Mouse (Mus musculus): ENCODE measurements around the gene Tec. TPM values are rescaled to one million over a fixed set of nuclear protein-coding genes. Genes with fewer than 3 reads are reported as not detected.

Tec gene
- polyA plus RNA-seq, 1 experiment from 2014 or later: 11.9 TPM

DNA sequence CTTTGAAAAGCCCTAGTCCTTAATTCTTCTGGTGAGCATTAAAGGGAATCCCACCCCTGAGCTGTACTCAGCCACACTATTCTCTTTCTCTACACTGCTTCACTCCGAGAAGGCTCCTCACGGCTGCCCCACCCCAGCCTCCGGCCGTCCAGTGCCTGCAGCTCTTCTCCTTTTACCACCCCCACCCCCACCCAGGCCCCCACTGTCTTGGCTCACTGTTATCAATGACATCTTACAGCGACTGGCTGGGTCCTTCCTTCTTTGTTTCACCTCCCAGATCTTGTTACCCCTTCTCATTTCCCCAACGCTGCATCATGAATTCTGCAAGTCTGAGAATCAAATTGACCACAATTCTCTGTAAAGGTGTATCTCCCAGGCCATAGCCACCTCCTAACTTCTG is 29.7 kb upstream of the Tec start:
- no peak overlapping the region for H3K4me3 ChIP-seq (ENCODE audit: low read depth, low read length)
- 37% methylated on average over 6 of the region's 6 CpGs for WGBS (ENCODE audit: insufficient replicate concordance)
- no peaks in the 10 kb centered on the region for H3K36me3 ChIP-seq (ENCODE audit: control insufficient read depth, insufficient read depth, low read length)
- H3K9ac ChIP-seq (ENCODE audit: low read depth, low read length): no peak overlapping the region
- no peak overlapping the region for H3K27ac ChIP-seq (ENCODE audit: low read depth, low read length)
- no peaks in the 10 kb centered on the region for H3K9me3 ChIP-seq (replicated peaks; ENCODE audit: control insufficient read depth, low read length)
- peaks cover 13% of the 10 kb centered on the region; the same call in 1 of the 2 replicates for H3K4me1 ChIP-seq (ENCODE audit: control insufficient read depth, insufficient read depth, low read length)
- ATAC-seq (replicated peaks; ENCODE audit: insufficient number of reproducible peaks, low FRiP score, low TSS enrichment): no peak
- H3K27me3 ChIP-seq (ENCODE audit: control insufficient read depth, insufficient read depth, low read length): no peaks in the 10 kb centered on the region
- H3K4me2 ChIP-seq: no peak overlapping the region

DNA sequence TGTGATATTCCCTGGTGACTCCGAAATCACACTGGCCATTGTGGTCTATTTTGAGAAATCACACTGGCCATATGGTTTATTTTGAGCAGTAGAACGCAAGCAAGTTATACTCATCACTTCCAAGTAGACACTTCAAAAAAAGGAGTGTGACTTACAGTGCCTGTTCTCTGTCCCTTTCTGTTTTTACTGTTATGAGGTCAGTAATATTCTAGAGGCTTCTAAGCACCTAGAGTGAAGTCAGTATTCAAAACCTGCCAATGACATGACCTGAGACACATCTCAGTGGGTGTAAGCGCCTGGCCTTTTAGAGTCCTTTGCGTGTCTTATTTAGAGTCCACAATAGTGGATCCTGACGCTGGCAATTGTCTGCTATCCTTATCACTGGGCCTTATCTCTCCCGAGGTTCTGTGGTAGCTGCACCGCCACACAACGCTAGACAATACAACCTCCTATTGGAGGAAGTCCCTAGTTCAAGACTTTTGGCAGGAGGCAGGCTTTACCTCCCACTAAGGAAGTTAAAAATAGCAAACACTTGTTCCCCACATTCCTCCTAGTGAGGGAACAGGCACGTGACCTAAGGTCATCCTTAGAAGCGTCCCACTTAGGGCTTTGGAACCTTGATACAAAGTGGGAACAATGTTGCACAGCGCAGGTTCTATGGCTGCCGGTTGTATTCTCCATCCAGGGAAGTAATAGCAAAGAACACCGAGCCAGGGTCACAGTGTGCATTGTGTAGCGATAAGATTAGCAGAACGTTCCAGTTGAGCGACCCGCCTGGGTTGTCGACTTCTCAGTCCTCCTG is 28.4 kb upstream of the Tec start:
- H3K27ac ChIP-seq (ENCODE audit: low read depth, low read length): peak overlapping the region; percentile 69
- no peak overlapping the region for H3K4me3 ChIP-seq (ENCODE audit: low read depth, low read length)
- no peak overlapping the region for H3K9ac ChIP-seq (ENCODE audit: low read depth, low read length)
- H3K4me2 ChIP-seq: no peak overlapping the region
- no peaks in the 10 kb centered on the region for H3K36me3 ChIP-seq (ENCODE audit: control insufficient read depth, insufficient read depth, low read length)
- peaks cover 13% of the 10 kb centered on the region; the same call in 1 of the 2 replicates for H3K4me1 ChIP-seq (ENCODE audit: control insufficient read depth, insufficient read depth, low read length)
- H3K27me3 ChIP-seq (ENCODE audit: control insufficient read depth, insufficient read depth, low read length): no peaks in the 10 kb centered on the region
- WGBS (ENCODE audit: insufficient replicate concordance): 26% methylated on average over 18 of the region's 18 CpGs
- ATAC-seq (replicated peaks; ENCODE audit: insufficient number of reproducible peaks, low FRiP score, low TSS enrichment): peak; percentile 50; the same call in 1 of the 2 replicates
- no peaks in the 10 kb centered on the region for H3K9me3 ChIP-seq (replicated peaks; ENCODE audit: control insufficient read depth, low read length)

DNA sequence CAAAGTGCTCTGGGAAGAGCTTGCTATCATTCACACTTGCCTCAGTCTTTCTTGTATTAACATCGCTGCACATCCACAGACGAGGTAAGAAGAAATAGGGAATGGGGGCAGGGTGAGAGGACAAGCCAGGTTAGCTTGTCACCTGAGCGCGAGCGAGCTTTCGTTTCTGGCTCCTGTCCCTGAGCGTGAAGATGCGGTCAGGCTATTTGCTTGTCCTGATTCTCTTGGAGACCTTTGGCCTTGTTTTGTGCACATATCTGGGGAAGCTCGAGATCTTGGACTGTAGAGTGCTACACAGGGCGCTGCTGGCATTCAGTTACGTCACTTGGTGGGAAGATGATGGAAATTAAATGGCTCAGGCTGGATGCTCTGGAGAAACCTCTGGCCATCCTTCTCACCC is 27.0 kb upstream of the Tec start:
- Histone ChIP-seq H3K36me3 (ENCODE audit: control insufficient read depth, insufficient read depth, low read length) (no peaks in the 10 kb centered on the region), H3K4me1 (ENCODE audit: control insufficient read depth, insufficient read depth, low read length) (peaks cover 13% of the 10 kb centered on the region; the same call in 1 of the 2 replicates), H3K4me2 (no peak overlapping the region), H3K27me3 (ENCODE audit: control insufficient read depth, insufficient read depth, low read length) (no peaks in the 10 kb centered on the region), H3K9ac (ENCODE audit: low read depth, low read length) (no peak overlapping the region), H3K4me3 (ENCODE audit: low read depth, low read length) (no peak overlapping the region), H3K9me3 (replicated peaks; ENCODE audit: control insufficient read depth, low read length) (no peaks in the 10 kb centered on the region), H3K27ac (ENCODE audit: low read depth, low read length) (no peak overlapping the region)
- no peak for ATAC-seq (replicated peaks; ENCODE audit: insufficient number of reproducible peaks, low FRiP score, low TSS enrichment)
- 91% methylated on average over 11 of the region's 11 CpGs for WGBS (ENCODE audit: insufficient replicate concordance)

DNA sequence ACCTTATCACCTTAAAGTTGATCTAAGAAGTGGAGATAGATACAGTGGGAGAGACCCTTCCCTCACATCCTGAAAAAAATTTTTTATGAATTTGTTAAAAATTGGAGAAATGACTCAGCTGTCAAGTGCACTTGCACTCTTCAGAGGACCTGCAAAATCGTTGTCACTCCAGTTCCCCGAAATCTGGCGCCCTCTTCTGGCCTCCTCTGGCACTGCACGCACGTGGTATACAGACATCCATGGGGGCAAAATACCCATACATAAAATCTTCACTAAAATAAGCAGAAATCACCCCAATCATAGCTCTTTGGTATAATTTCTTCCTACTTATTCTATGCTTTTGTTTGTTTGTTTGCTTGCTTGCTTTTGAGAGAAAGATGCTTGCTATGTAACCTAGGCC is 25.7 kb upstream of the Tec start:
- Histone ChIP-seq H3K4me1 (ENCODE audit: control insufficient read depth, insufficient read depth, low read length) (peaks cover 13% of the 10 kb centered on the region; the same call in 1 of the 2 replicates), H3K36me3 (ENCODE audit: control insufficient read depth, insufficient read depth, low read length) (no peaks in the 10 kb centered on the region), H3K4me3 (ENCODE audit: low read depth, low read length) (no peak overlapping the region), H3K27ac (ENCODE audit: low read depth, low read length) (no peak overlapping the region), H3K9me3 (replicated peaks; ENCODE audit: control insufficient read depth, low read length) (no peaks in the 10 kb centered on the region), H3K4me2 (no peak overlapping the region), H3K27me3 (ENCODE audit: control insufficient read depth, insufficient read depth, low read length) (no peaks in the 10 kb centered on the region), H3K9ac (ENCODE audit: low read depth, low read length) (no peak overlapping the region)
- 61% methylated on average over 5 of the region's 5 CpGs for WGBS (ENCODE audit: insufficient replicate concordance)
- ATAC-seq (replicated peaks; ENCODE audit: insufficient number of reproducible peaks, low FRiP score, low TSS enrichment): no peak

DNA sequence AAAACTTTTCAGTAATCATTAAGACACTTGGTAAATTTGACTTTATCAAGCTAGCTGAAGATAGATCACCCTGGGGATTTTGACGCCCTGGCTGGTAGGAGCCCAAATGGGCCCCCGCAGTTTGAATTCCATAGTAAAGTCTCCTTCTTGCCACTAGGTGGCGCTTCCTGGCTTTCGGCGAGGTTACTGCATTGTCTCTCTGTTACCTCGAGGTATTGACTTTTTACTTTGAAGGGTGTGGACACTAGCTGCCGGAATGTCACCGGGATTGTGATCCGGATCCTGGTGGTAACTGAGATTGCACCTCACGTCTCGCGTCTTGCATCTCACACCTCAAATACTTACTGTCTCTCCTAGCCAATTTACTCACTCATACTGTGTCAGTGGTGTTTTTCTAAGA is 23.3 kb upstream of the Tec start:
- no peak overlapping the region for H3K9ac ChIP-seq (ENCODE audit: low read depth, low read length)
- 0 out of 2 replicates have a peak, but pooled peaks cover under 1% of the 10 kb centered on the region for H3K4me1 ChIP-seq (ENCODE audit: control insufficient read depth, insufficient read depth, low read length)
- H3K36me3 ChIP-seq (ENCODE audit: control insufficient read depth, insufficient read depth, low read length): no peaks in the 10 kb centered on the region
- WGBS (ENCODE audit: insufficient replicate concordance): 2% methylated on average over 12 of the region's 12 CpGs
- ATAC-seq (replicated peaks; ENCODE audit: insufficient number of reproducible peaks, low FRiP score, low TSS enrichment): no peak
- no peaks in the 10 kb centered on the region for H3K27me3 ChIP-seq (ENCODE audit: control insufficient read depth, insufficient read depth, low read length)
- H3K9me3 ChIP-seq (replicated peaks; ENCODE audit: control insufficient read depth, low read length): no peaks in the 10 kb centered on the region
- peak overlapping the region; percentile 40; the same call in 1 of the 2 replicates for H3K4me2 ChIP-seq
- no peak overlapping the region for H3K27ac ChIP-seq (ENCODE audit: low read depth, low read length)
- no peak overlapping the region for H3K4me3 ChIP-seq (ENCODE audit: low read depth, low read length)

DNA sequence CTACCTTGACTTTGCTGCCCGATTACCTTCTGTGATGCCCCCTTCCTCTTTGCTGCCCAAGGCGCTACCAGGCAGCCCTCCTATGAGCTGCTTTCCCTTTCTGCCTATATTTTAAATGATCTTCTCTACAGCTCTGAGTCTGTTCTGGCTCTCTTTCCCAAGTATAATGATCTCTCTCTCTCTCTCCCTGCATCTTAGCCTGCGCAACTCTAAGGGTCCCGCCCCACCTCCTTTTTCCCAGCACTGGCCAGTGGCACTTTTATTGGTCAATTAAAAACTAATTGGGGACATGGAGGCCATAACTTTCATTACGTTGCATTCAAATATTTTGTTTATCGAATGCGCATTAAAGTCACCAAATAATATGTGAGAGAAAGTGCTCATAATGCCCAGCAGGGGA is 20.0 kb upstream of the Tec start:
- H3K4me2 ChIP-seq: no peak overlapping the region
- H3K9ac ChIP-seq (ENCODE audit: low read depth, low read length): no peak overlapping the region
- H3K27me3 ChIP-seq (ENCODE audit: control insufficient read depth, insufficient read depth, low read length): no peaks in the 10 kb centered on the region
- H3K4me3 ChIP-seq (ENCODE audit: low read depth, low read length): no peak overlapping the region
- 88% methylated on average over 7 of the region's 7 CpGs for WGBS (ENCODE audit: insufficient replicate concordance)
- H3K36me3 ChIP-seq (ENCODE audit: control insufficient read depth, insufficient read depth, low read length): no peaks in the 10 kb centered on the region
- no peak for ATAC-seq (replicated peaks; ENCODE audit: insufficient number of reproducible peaks, low FRiP score, low TSS enrichment)
- H3K9me3 ChIP-seq (replicated peaks; ENCODE audit: control insufficient read depth, low read length): no peaks in the 10 kb centered on the region
- no peak overlapping the region for H3K27ac ChIP-seq (ENCODE audit: low read depth, low read length)
- no peaks in the 10 kb centered on the region for H3K4me1 ChIP-seq (ENCODE audit: control insufficient read depth, insufficient read depth, low read length)

DNA sequence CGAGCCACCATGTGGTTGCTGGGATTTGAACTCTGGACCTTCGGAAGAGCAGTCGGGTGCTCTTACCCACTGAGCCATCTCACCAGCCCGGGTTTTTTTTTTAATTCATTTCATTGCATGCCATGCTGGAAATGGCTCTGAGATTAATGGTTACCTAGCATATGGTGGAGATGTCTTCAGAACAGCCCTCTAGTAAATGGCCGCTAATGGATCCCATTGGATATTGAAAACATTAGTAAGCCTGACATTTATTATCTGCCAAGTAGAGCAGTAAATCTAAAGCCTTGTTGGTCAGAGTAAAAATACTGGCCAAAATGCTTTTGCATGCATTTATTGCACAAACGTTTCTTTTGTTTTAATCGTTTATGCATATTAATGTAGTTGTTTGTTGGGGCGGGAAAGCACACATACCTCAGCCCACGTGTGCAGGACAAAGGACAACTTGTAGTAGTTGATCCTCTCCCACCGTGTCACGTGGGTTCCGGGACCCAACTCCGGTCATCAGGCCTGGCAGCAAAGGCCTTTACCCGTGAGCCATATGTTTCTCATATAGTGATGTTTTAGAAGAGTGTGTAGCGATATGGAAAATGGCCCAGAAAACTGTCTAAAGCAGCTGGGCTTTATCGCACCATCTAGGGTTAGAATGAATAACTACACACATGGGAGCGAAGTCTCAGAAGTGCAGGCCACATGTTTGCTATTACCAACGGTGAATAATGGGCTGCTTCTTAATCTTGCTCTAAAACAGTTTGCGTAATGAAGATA is 18.4 kb upstream of the Tec start:
- H3K4me1 ChIP-seq (ENCODE audit: control insufficient read depth, insufficient read depth, low read length): peaks cover 5% of the 10 kb centered on the region; the same call in 1 of the 2 replicates
- no peak overlapping the region for H3K27ac ChIP-seq (ENCODE audit: low read depth, low read length)
- no peak overlapping the region for H3K4me3 ChIP-seq (ENCODE audit: low read depth, low read length)
- H3K9ac ChIP-seq (ENCODE audit: low read depth, low read length): no peak overlapping the region
- H3K4me2 ChIP-seq: no peak overlapping the region
- no peaks in the 10 kb centered on the region for H3K36me3 ChIP-seq (ENCODE audit: control insufficient read depth, insufficient read depth, low read length)
- no peak for ATAC-seq (replicated peaks; ENCODE audit: insufficient number of reproducible peaks, low FRiP score, low TSS enrichment)
- WGBS (ENCODE audit: insufficient replicate concordance): 83% methylated on average over 18 of the region's 19 CpGs
- no peaks in the 10 kb centered on the region for H3K9me3 ChIP-seq (replicated peaks; ENCODE audit: control insufficient read depth, low read length)
- H3K27me3 ChIP-seq (ENCODE audit: control insufficient read depth, insufficient read depth, low read length): no peaks in the 10 kb centered on the region

DNA sequence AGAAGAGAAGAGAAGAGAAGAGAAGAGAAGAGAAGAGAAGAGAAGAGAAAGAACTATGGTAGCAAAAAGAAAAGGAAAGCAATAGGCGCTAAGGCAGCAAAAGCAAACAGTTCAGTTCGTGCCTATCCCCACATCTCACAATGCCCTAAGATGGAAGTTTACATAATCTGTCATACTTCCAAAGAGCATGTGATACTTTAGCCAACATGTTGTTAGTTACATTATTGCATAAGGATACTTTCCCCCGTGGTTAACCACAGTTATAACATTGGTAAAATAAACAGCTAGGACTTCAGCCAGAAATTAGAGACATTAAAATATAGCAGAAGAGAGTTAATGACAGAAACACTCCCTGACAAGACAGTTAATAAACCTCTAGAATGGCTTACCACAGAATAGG is 15.4 kb upstream of the Tec start:
- no peak for ATAC-seq (replicated peaks; ENCODE audit: insufficient number of reproducible peaks, low FRiP score, low TSS enrichment)
- Histone ChIP-seq H3K4me3 (ENCODE audit: low read depth, low read length) (no peak overlapping the region), H3K27me3 (ENCODE audit: control insufficient read depth, insufficient read depth, low read length) (no peaks in the 10 kb centered on the region), H3K4me1 (ENCODE audit: control insufficient read depth, insufficient read depth, low read length) (peaks cover 5% of the 10 kb centered on the region; the same call in 1 of the 2 replicates), H3K4me2 (no peak overlapping the region), H3K9ac (ENCODE audit: low read depth, low read length) (no peak overlapping the region), H3K9me3 (replicated peaks; ENCODE audit: control insufficient read depth, low read length) (no peaks in the 10 kb centered on the region), H3K36me3 (ENCODE audit: control insufficient read depth, insufficient read depth, low read length) (no peaks in the 10 kb centered on the region), H3K27ac (ENCODE audit: low read depth, low read length) (no peak overlapping the region)
- 75% methylated on average over 3 of the region's 3 CpGs for WGBS (ENCODE audit: insufficient replicate concordance)
